9 mouse cellular contexts compared by ENCODE assay signal in genomic region chr11:109610046-109610794, GRCm38 (mm10). TPM values are rescaled to one million over a fixed set of nuclear protein-coding genes. Genes with fewer than 3 reads are reported as not detected.
DNase-seq lines count a peak whose midpoint lies in the region; ATAC-seq and TF ChIP-seq lines count a peak whose summit lies in the region.
"Had no signal": no experiment of that assay in that cellular context is flagged by ENCODE, and none has a peak within 500 bp of the region (broad histone marks: within the 10 kb centered on the region; RNA-seq: fewer than 3 reads in every experiment).

No protein-coding gene starts in this region.

- intact Hi-C loops in gastrocnemius, adult 2 months (cut with DNase I), result loop anchor here (10.0 kb wide), 1 partner anchor 275 kb away; no protein-coding TSS in a partner anchor
- intact Hi-C loops in left cerebral cortex, postnatal 4 days (cut with DNase I), result no loop called here

- peak; percentile 47 for DNase-seq in gastrocnemius, adult 2 months
- DNase-seq in gastrocnemius, postnatal 25 days, result no peak
- DNase-seq in CH12.LX (ENCODE audit: extremely low read depth), result no peak
- peak; percentile 43 to 45 for DNase-seq in kidney, postnatal 25 days
- DNase-seq in left cerebral cortex, postnatal 4 days, result no peak
- DNase-seq in left cerebral cortex, adult 9 months (ENCODE audit: low spot score in 2 of 2), result no peak

- peak overlapping the region; percentile 94 for H3K27ac ChIP-seq in gastrocnemius, adult 2 months
- H3K27ac ChIP-seq in CH12.LX (ENCODE audit: insufficient read depth, low read depth), result no peak overlapping the region
- no peak overlapping the region for H3K27ac ChIP-seq in forebrain, embryonic 16.5 days (ENCODE audit: low read length)
- H3K27ac ChIP-seq in neural tube, embryonic 15.5 days (replicated peaks), result peak overlapping the region; percentile 80

- no peaks in the 10 kb centered on the region for H3K36me3 ChIP-seq in CH12.LX (replicated peaks in 1 of 2; ENCODE audit: control insufficient read depth in 1 of 2, insufficient read depth in 1 of 2, low read length in 1 of 2)
- no peaks in the 10 kb centered on the region for H3K36me3 ChIP-seq in forebrain, embryonic 16.5 days (ENCODE audit: control insufficient read depth, insufficient read depth)
- H3K36me3 ChIP-seq in neural tube, embryonic 15.5 days, result no peaks in the 10 kb centered on the region

- in situ Hi-C loops in CH12.LX (cut with MboI; ENCODE audit: low pct_ligation_motif_present, low pct_unique_long_range_greater_than_20kb, low sequenced_read_pairs), result no loop called here

- peaks cover 4 to 12% of the 10 kb centered on the region in 2 experiments; a peak in 3 of 4 replicates for H3K4me1 ChIP-seq in CH12.LX (ENCODE audit: control insufficient read depth in 1 of 2, insufficient read depth in 2 of 2)
- peaks cover 9% of the 10 kb centered on the region for H3K4me1 ChIP-seq in forebrain, embryonic 16.5 days (replicated peaks; ENCODE audit: control insufficient read depth, insufficient read depth, low read length)
- H3K4me1 ChIP-seq in neural tube, embryonic 15.5 days, result peaks cover 28% of the 10 kb centered on the region

- no peak for TF ChIP-seq EP300 in CH12.LX (IDR thresholded peaks at IDR 0.05; ENCODE audit: low read length)

- no peak for TF ChIP-seq POLR2A in CH12.LX (IDR thresholded peaks at IDR 0.05; ENCODE audit: low read depth, low read length)

- H3K4me3 ChIP-seq in gastrocnemius, adult 2 months, result peak overlapping the region; percentile 93
- peak overlapping the region; percentile 62 to 74 (median 63) for H3K4me3 ChIP-seq in CH12.LX (replicated peaks in 1 of 3; ENCODE audit: low read depth in 2 of 3, low read length in 2 of 3, poor library complexity in 1 of 3)
- peak overlapping the region; percentile 78 for H3K4me3 ChIP-seq in forebrain, embryonic 16.5 days (replicated peaks; ENCODE audit: low read length)
- peak overlapping the region; percentile 83 for H3K4me3 ChIP-seq in neural tube, embryonic 15.5 days (replicated peaks)

- H3K9me3 ChIP-seq in CH12.LX (replicated peaks; ENCODE audit: low read length), result no peaks in the 10 kb centered on the region
- no peaks in the 10 kb centered on the region for H3K9me3 ChIP-seq in forebrain, embryonic 16.5 days (ENCODE audit: control insufficient read depth, low read length)
- no peaks in the 10 kb centered on the region for H3K9me3 ChIP-seq in neural tube, embryonic 15.5 days (replicated peaks)

- no peak for TF ChIP-seq RAD21 in CH12.LX (IDR thresholded peaks at IDR 0.05; ENCODE audit: low read depth, low read length)

- peak overlapping the region; percentile 84 for H3K4me2 ChIP-seq in CH12.LX (ENCODE audit: insufficient read depth, low read depth, poor library complexity, severe bottlenecking)
- H3K4me2 ChIP-seq in forebrain, embryonic 16.5 days (ENCODE audit: low read length), result peak overlapping the region; percentile 88
- peak overlapping the region; percentile 82 for H3K4me2 ChIP-seq in neural tube, embryonic 15.5 days

- dilution Hi-C loops in CH12.LX (cut with MboI; ENCODE audit: extremely low pct_ligation_motif_present, extremely low pct_unique_long_range_greater_than_20kb, low sequenced_read_pairs), result no loop called here

- ATAC-seq in forebrain, embryonic 16.5 days, result no peak
- no peak for ATAC-seq in neural tube, embryonic 15.5 days (ENCODE audit: low FRiP score)

- no peaks in the 10 kb centered on the region for H3K79me2 ChIP-seq in CH12.LX (replicated peaks; ENCODE audit: control insufficient read depth, extremely low read depth, insufficient read depth, poor library complexity, severe bottlenecking)

- 4% methylated on average over 9 of the region's 9 CpGs for WGBS in forebrain, embryonic 16.5 days
- 18% methylated on average over 9 of the region's 9 CpGs for WGBS in neural tube, embryonic 15.5 days

- H3K9ac ChIP-seq in CH12.LX (ENCODE audit: insufficient read depth, low read depth), result peak overlapping the region; percentile 35; the same call in 1 of the 2 replicates
- peak overlapping the region; percentile 68 for H3K9ac ChIP-seq in forebrain, embryonic 16.5 days (replicated peaks; ENCODE audit: low read depth, low read length)
- H3K9ac ChIP-seq in neural tube, embryonic 15.5 days (replicated peaks), result peak overlapping the region; percentile 72

- TF ChIP-seq CTCF in gastrocnemius, adult 2 months (IDR thresholded peaks at IDR 0.05), result no peak
- TF ChIP-seq CTCF in CH12.LX (conservative IDR thresholded peaks at IDR 0.05 in 1 of 2, IDR thresholded peaks at IDR 0.05 in 1 of 2; ENCODE audit: low read depth in 2 of 2, low read length in 2 of 2), result no peak

- H3K27me3 ChIP-seq in CH12.LX (replicated peaks), result peaks cover 26% of the 10 kb centered on the region
- H3K27me3 ChIP-seq in forebrain, embryonic 16.5 days (replicated peaks; ENCODE audit: control insufficient read depth, insufficient read depth, low read length), result 0 out of 2 replicates have a peak, but pooled peaks cover 2% of the 10 kb centered on the region
- no peaks in the 10 kb centered on the region for H3K27me3 ChIP-seq in neural tube, embryonic 15.5 days (replicated peaks)
- H3K27me3 ChIP-seq: Patski had no signal

TF ChIP-seq in CH12.LX, 34 proteins besides CTCF, POLR2A, EP300 and RAD21:
- TF ChIP-seq PAX5 (IDR thresholded peaks at IDR 0.05; ENCODE audit: low read length) (no peak), ZMIZ1 (IDR thresholded peaks at IDR 0.05; ENCODE audit: low read depth, low read length) (no peak), BHLHE40 (IDR thresholded peaks at IDR 0.05; ENCODE audit: low read depth, low read length) (no peak), MAFK (IDR thresholded peaks at IDR 0.05; ENCODE audit: insufficient replicate concordance, low read length) (no peak), E2F4 (IDR thresholded peaks at IDR 0.05; ENCODE audit: insufficient replicate concordance, low read depth, low read length) (no peak), SMC3 (IDR thresholded peaks at IDR 0.05; ENCODE audit: low read depth, low read length) (no peak), ZC3H11A (IDR thresholded peaks at IDR 0.05; ENCODE audit: low read depth, low read length) (no peak), CHD1 (IDR thresholded peaks at IDR 0.05; ENCODE audit: low read depth, low read length) (no peak), ZKSCAN1 (IDR thresholded peaks at IDR 0.05; ENCODE audit: borderline replicate concordance, low read depth, low read length) (no peak), MEF2A (IDR thresholded peaks at IDR 0.05; ENCODE audit: borderline replicate concordance, low read depth, low read length) (no peak), MXI1 (IDR thresholded peaks at IDR 0.05; ENCODE audit: low read depth, low read length) (no peak)

RNA-seq across cellular contexts. Expression of gene Wipi1, which starts 1.5 kb away (rescaled TPM):
- total RNA-seq in gastrocnemius, adult 2 months (2021), result 10 to 100 TPM; 53.0 to 60.8 TPM
- 10 to 100 TPM; 59.7 to 64.9 TPM for total RNA-seq in gastrocnemius, postnatal 25 days (2021)
- total RNA-seq in CH12.LX (2012; rRNA removed), result 0.92 and 2.0 TPM in 2 replicates
- total RNA-seq in CH12.LX (2014; rRNA removed), result 1.9 and 2.2 TPM in 2 replicates
- polyA plus RNA-seq in CH12.LX (2012; ENCODE audit: insufficient read length, low read depth), result 1.4 and 1.8 TPM in 2 replicates
- 14.0 and 14.4 TPM in 2 replicates for polyA plus RNA-seq in forebrain, embryonic 16.5 days (2015; fragmentation: Nextera tagmentation; extraction: Ambion mirVana)
- polyA plus RNA-seq in neural tube, embryonic 15.5 days (2015; fragmentation: Nextera tagmentation; extraction: Ambion mirVana), result 16.7 and 22.5 TPM in 2 replicates
- total RNA-seq in left cerebral cortex, postnatal 4 days (2021), result 10 to 100 TPM; 14.1 TPM

RNA-seq across cellular contexts. Expression of gene Prkar1a, which starts 39.0 kb away (rescaled TPM):
- 100 to 1,000 TPM in 1 of 2 experiments, 10 to 100 TPM in 1; 98.9 to 117 TPM for total RNA-seq in gastrocnemius, adult 2 months (2021)
- 100 to 1,000 TPM; 136 to 142 TPM for total RNA-seq in gastrocnemius, postnatal 25 days (2021)
- total RNA-seq in CH12.LX (2012; rRNA removed) (89.6 and 93.1 TPM in 2 replicates), CH12.LX (2014; rRNA removed) (104 and 111 TPM in 2 replicates)
- 203 and 220 TPM in 2 replicates for polyA plus RNA-seq in CH12.LX (2012; ENCODE audit: insufficient read length, low read depth)
- 521 and 535 TPM in 2 replicates for polyA plus RNA-seq in forebrain, embryonic 16.5 days (2015; fragmentation: Nextera tagmentation; extraction: Ambion mirVana)
- 451 and 458 TPM in 2 replicates for polyA plus RNA-seq in neural tube, embryonic 15.5 days (2015; fragmentation: Nextera tagmentation; extraction: Ambion mirVana)
- 100 to 1,000 TPM; 334 to 356 TPM for total RNA-seq in left cerebral cortex, postnatal 4 days (2021)

Comparison
In these comparisons a context has a peak if more than half of its experiments do, and no peak if none do; other contexts are left out.
1. DNase-seq: peak in gastrocnemius, adult 2 months (single experiment) and kidney, postnatal 25 days (2 of 2); none in gastrocnemius, postnatal 25 days (single experiment), CH12.LX (single experiment), left cerebral cortex, postnatal 4 days (single experiment) and left cerebral cortex, adult 9 months (0 of 2).
2. H3K27ac ChIP-seq: peak in gastrocnemius, adult 2 months (single experiment) and neural tube, embryonic 15.5 days (single experiment); none in CH12.LX (single experiment) and forebrain, embryonic 16.5 days (single experiment).
3. RNA of gene Wipi1, which starts 1.5 kb away (total RNA-seq): 59.7 to 64.9 TPM in gastrocnemius, postnatal 25 days, 53.0 to 60.8 TPM in gastrocnemius, adult 2 months and 14.1 TPM in left cerebral cortex, postnatal 4 days; 0.92 to 2.2 TPM in CH12.LX; every median in the first group is over 4 times any median in the second.
4. Peak in every context shown above with its lines, with median percentiles within 50 percentile points of each other: H3K4me3 ChIP-seq, H3K4me2 ChIP-seq and H3K9ac ChIP-seq.